Mouse (Mus musculus) adrenal gland, postnatal 36 days (tissue): ENCODE data around the gene Prkcg. TPM values are rescaled to one million over a fixed set of nuclear protein-coding genes. Genes with fewer than 3 reads are reported as not detected.
"Not testable (repeated sequence)": the region's sequence is repeated elsewhere in the genome, so short reads cannot be mapped to it uniquely, and the experiment has no call there.

Experiments used
- DNase-seq, 2 experiments: peaks; one replicate each; pipeline ENCODE4 v3.0.0; 2021; ENCODE audit warnings: mixed read lengths in 1 of 2
- total RNA-seq, 2 experiments: library from RNA; stranded (reverse); gene quantifications; 2 replicates each; pipeline ENCODE4 v1.2.3; 2021

Gene Prkcg
- total RNA-seq, 2 experiments from 2014 or later = 0.56 to 0.89 TPM

DNA sequence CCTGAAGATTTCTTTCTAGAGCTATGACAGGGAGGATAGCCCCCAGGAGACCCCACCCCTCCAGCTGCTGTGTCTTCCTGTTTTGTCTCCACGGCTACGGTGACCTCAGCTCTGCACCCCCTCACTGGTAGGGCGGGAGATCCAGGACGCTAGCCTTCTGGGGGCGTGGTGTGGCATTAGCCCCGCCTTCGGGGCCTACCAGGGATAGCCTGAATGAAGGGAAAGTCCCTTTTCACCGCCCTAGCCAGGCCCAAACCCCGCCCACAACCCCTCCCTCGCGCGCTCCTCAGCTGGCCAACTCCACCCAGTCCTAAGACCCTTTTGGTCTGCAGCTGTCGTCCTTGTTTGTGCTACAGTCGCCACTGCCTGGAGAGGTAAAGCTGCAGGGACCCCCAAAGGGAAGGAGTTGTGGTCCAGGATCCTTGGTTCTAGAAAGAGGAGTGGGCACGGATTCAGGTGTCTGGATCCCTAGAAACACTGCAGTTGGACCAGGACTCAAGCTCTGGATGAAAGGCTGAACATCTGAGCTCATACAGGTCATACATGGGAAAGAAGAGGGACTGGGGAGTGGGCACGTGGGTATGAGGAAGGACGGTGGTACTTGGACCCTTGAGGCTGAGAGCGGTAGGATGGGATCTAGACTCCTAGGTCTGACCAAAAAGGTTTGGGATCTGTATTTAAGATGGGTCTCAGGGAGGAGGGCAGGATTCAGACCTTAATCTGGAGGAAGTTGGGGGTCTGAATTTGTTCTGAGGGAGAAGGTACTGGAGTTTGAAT, 1.5 kb downstream of the Prkcg start:
- peak; percentile 97 to 99 for DNase-seq

DNA sequence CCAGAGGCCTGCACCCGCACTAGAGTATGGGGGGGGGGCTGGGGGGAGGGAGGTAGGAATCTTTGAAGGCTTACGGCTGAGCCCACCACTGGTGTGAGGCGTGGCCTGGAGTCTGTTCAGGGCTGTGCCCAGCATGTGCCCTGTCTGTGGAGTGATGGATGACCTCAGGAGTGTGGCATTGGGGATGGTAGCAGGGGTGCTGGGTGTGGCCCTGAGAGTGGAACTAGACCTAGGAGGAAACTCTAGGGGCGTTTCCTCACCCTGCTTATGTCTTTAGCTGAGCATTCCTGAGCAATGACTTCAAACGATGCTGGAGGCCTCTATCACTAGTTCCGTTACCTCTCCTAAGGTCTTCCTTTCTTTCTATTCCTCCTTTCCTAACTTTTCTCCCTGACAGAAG, 2.2 kb downstream of the Prkcg start:
- peak; percentile 21 to 34 for DNase-seq

DNA sequence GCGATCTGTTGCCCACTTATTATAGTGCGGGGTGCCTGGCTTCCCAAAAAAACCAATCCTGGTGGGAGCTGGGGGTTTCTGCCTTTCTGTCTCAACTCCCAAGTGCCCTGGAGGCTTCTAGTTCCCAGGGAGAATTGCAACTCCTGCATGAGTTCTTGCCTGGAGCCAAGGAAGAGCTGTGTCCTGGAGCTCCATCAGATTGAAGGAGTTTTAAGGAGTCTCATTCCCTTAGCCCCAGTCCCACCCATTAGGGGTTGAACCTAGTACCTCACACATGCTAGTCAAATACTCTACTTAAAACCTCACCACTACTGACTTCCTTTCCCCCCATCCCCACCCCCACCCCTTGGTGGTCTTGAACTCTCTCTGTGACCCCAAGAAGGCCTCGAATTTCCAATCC, 2.8 kb downstream of the Prkcg start:
- no peak for DNase-seq

DNA sequence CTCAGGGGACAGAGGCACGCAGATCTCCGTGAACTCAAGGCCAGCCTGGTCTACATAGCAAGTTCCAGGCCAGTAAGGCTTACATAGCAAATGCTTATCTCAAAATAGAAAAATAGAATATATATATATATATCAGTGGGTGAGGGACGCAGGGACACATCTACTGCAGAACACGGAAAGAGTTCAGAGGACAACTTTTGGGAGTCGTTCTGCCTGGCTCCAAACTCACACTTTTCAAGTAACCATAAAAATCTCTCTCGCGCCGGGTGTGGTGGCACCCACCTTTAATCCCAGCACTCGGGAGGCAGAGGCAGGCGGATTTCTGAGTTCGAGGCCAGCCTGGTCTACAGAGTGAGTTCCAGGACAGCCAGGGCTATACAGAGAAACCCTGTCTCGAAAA, 3.3 kb downstream of the Prkcg start:
- not testable (repeated sequence) for DNase-seq

DNA sequence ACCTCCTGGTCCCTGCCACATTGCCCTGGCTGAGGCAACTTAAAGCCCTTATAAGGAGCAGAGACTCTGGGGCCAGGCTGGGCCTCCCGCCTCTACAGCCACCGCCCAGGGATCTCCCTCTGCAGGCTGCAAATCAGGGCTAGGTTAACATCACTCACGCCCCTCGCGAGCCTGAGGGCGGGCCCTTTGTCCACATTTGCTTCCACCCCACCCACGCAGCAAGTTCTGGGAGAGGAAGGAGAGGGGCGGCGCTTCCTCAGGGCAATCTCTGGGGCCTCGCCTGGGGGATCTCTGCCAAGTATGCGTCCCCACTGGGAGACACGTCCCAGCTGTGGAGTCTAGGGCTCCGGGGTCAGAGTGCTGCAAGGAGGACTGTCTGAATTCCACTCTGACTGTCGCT, 3.8 kb downstream of the Prkcg start:
- DNase-seq = peak; percentile 92 to 93

GRCm38 (mm10) chr7:3294794-3295193, 5.8 kb downstream of the Prkcg start:
- DNase-seq = no peak

DNA sequence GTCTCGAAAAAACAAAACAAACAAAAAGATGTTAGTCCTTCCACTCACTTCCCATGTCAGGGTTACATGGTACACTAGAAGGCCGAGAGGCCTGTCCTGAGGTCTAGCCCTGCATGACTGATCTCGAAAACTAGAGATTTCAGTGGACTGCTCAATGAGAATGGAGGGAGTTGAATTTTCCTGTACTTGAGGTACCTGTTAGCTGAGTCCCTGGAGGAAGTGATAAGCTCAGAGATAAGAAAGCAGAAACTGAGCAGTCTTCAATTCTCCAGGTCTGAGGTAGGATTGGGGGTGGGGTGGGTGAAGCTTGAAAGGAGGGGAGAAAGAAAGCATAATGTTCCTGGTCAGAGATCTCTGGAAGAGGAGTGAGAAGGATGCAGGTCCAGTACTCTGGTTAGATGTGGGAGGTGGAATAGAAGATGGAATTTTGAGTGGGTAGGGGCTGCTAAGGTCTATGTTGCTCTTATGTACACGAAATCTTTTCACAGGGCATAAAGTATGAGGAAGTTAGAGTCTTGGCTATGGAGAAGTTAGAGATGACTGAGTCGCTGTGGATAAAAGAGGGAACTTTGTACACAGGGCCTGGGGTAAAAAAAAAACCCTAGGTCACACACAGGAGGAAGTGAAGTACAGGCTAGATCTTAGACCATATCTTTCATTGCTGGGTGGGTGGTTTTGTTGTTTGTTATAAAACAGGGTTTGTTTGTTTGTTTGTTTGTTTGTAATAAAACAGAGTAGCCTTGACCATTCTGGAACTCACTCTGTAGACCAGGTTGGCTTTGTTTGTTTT, 6.5 kb downstream of the Prkcg start:
- no peak for DNase-seq

DNA sequence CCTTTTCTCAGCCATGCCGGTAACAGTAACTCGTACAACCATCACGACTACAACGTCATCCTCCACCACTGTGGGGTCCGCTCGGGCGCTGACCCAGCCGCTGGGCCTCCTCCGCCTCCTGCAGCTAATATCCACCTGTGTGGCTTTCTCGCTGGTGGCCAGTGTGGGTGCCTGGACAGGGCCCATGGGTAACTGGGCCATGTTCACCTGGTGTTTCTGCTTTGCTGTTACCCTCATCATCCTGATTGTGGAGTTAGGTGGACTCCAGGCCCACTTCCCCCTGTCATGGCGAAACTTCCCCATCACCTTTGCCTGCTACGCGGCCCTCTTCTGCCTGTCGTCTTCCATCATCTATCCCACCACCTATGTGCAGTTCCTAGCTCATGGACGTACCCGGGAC, 7.7 kb downstream of the Prkcg start:
- no peak for DNase-seq

DNA sequence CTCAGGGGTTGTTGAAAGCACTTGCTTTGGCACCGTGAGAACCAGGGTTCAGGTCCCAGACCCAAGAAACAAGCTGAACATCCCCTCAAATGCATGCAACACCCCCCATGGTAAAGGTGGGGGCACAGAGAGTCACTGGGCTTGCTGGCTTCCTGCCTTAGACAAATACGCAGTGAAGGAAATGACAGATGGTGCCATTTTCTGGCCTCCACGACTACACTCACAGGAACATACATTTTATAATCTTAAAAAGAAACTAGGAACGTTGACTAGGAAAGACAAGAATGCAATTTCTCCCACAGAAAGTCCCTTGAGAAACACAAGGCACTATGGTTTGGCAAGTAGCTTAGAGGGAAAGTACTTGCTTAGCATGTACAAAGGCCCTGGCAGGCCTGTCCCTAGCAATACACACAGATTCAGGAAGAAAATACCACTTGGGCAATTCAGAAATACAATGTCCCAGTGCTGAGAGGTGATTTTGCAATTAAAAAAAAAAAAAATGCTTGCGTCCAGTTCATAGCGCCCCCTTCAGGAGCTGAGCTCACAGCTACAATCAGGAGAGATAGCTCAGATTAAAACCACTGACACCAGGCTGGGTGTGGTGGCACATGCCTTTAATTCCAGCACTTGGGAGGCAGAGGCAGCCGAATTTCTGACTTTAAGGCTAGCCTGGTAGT, 11.1 kb downstream of the Prkcg start:
- peak in 1 of 2 experiments; percentile 55 for DNase-seq

- no peak for DNase-seq
Observed at GRCm38 (mm10) chr7:3300891-3301627, 12.1 kb downstream of the Prkcg start.

GRCm38 (mm10) chr7:3301628-3302555, 12.9 kb downstream of the Prkcg start:
- peak; percentile 20 to 54 for DNase-seq

GRCm38 (mm10) chr7:3302556-3303275, 13.7 kb downstream of the Prkcg start:
- DNase-seq = peak in 1 of 2 experiments; percentile 35

GRCm38 (mm10) chr7:3303276-3303781, 14.3 kb downstream of the Prkcg start:
- DNase-seq = peak; percentile 35 to 46

DNA sequence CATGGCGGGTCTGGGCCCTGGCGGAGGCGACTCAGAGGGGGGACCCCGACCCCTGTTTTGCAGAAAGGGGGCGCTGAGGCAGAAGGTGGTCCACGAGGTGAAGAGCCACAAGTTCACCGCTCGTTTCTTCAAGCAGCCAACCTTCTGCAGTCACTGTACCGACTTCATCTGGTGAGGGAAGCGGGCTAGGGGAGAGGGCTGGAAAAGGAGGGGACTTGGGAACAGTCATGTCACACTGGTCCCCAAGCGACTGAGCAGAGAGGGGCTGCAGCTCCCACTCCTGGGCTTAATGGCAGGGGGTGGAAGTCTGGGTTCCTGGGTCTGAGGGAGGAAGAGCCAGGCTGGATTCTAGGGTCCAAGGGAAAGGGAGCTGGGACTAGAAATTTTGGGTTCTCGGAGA, 14.8 kb downstream of the Prkcg start:
- DNase-seq = no peak

GRCm38 (mm10) chr7:3304298-3304697, 15.3 kb downstream of the Prkcg start:
- DNase-seq = no peak

GRCm38 (mm10) chr7:3306400-3306799, 17.4 kb downstream of the Prkcg start:
- DNase-seq = no peak

DNA sequence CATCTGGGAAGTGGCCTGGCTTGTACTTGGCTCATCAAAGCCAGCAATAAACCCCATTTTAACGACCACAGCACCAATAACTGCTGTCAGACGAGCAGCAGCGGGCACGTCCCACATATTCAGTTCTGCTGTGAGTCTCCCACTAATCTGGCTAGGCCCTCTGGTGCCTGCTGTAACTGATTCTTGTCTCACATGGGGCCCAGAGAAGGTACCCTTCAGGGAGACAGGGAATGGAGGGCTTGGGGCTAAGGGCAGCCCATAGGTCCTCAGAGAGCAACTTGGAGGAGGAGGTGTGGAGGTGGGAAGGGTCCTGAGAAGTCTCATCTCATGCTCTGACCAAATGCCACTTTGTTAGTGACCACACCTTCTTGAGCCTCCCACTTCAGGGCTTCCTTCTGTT, 19.7 kb downstream of the Prkcg start:
- no peak for DNase-seq

DNA sequence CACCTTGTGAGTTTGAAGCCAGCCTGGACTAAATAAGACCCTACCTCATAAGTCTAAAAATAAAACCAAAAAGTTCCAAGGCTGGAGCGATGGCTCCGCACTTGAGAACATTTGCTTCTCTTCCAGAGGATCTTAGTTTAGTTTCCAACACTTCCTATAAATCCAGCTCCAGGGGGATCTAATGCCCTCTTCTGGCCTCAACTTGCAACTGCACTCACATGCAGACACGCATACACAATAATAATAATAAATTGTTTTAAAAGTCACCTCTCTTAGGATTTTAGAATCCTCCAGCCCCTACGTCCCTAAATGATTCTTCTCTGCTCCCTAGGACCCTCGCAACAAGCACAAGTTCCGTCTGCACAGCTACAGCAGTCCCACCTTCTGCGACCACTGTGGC, 21.3 kb downstream of the Prkcg start:
- no peak for DNase-seq

- DNase-seq = no peak
Observed at GRCm38 (mm10) chr7:3313571-3313970, 24.6 kb downstream of the Prkcg start.

DNA sequence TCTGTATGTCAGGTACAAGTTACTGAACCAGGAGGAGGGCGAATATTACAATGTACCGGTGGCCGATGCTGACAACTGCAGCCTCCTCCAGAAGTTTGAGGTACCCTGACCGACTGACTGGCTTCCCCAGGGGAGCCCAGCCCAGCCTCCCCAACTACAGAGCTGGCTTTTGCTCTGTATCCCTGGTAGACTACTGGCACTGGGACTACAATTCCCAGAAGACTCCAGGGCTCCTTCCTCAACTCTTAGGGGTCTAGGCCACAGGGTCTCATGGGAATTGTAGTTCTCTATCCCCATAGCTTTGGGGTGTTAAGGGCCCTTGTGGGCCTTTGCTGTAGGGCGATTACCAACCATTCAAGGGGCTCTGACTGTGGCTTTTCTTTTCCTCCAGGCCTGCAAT, 25.1 kb downstream of the Prkcg start:
- no peak for DNase-seq
